Mouse (Mus musculus) megakaryocyte, embryonic 14.5 days (primary cell): ENCODE measurements at regions not wholly inside any gene's neighbourhood (a gene's known extent, or its start where the extent isn't known, plus 50 kb on each side); places are given as distances from the start of the nearest gene placed in this dataset.

ENCODE experiments used
- FLI1 ChIP-seq: IDR thresholded peaks from 2 replicates; pipeline ENCODE4 v1.6.1; 2012; ENCODE audit warnings: low read length, inconsistent platforms, mixed read lengths
- GATA1 ChIP-seq: IDR thresholded peaks from 3 replicates; pipeline ENCODE4 v1.6.1; 2012; ENCODE audit warnings: mixed read lengths, low read length, inconsistent platforms, borderline replicate concordance

GRCm38 (mm10) chr11:113129192-113129591, 347.2 kb downstream of the Sox9 start:
- TF ChIP-seq GATA1 (no peak), FLI1 (no peak)
